Mouse (Mus musculus) limb, embryonic 12.5 days (tissue): ENCODE data around the gene Pcyt1a. TPM values are rescaled to one million over a fixed set of nuclear protein-coding genes. Genes with fewer than 3 reads are reported as not detected.
A peak's percentile ranks its signal among the peaks of the same experiment; 100 is the strongest.
"Not testable (repeated sequence)": the region's sequence is repeated elsewhere in the genome, so short reads cannot be mapped to it uniquely, and the experiment has no call there.

ENCODE experiments used
- ATAC-seq: fragments of 200-750 bp; cut with Nextera tagmentation; 2 replicates; pipeline ENCODE4 v1.8.0; 2017; ENCODE audit warnings: low read depth, moderate TSS enrichment; ENCODE audit not compliant: insufficient number of reproducible peaks, insufficient read depth, low FRiP score, low TSS enrichment
- H3K27ac ChIP-seq: fragments of 300-500 bp; sonication (generic); 2 replicates; pipeline ENCODE4 v1.5.1; 2016; ENCODE audit warnings: mild to moderate bottlenecking, moderate library complexity
- H3K27me3 ChIP-seq: fragments of 300-500 bp; sonication (generic); 2 replicates; pipeline ENCODE4 v1.6.1; 2016; ENCODE audit warnings: mild to moderate bottlenecking, moderate library complexity
- H3K36me3 ChIP-seq: fragments of 300-500 bp; sonication (generic); 2 replicates; pipeline ENCODE4 v1.6.1; 2016; ENCODE audit warnings: mild to moderate bottlenecking, moderate library complexity
- H3K4me1 ChIP-seq: fragments of 300-500 bp; sonication (generic); replicated peaks from 2 replicates; pipeline ENCODE4 v1.6.1; 2016
- H3K4me2 ChIP-seq: fragments of 300-500 bp; sonication (generic); 2 replicates; pipeline ENCODE4 v1.6.1; 2016; ENCODE audit warnings: mild to moderate bottlenecking, moderate library complexity
- H3K4me3 ChIP-seq: fragments of 300-500 bp; sonication (generic); replicated peaks from 2 replicates; pipeline ENCODE4 v1.5.1; 2016; ENCODE audit warnings: mild to moderate bottlenecking
- H3K9ac ChIP-seq: fragments of 300-500 bp; sonication (generic); replicated peaks from 2 replicates; pipeline ENCODE4 v1.6.1; 2016; ENCODE audit warnings: mild to moderate bottlenecking, moderate library complexity
- H3K9me3 ChIP-seq: fragments of 300-500 bp; sonication (generic); 2 replicates; pipeline ENCODE4 v1.6.1; 2016; ENCODE audit warnings: mild to moderate bottlenecking, moderate library complexity
- WGBS: fragments of 180-500 bp; shearing (Covaris S2); methylation state at CpG from one replicate; pipeline ENCODE4 v1.1.7; 2016; 5-methylcytosine and 5-hydroxymethylcytosine counted together
- polyA plus RNA-seq: library from polyadenylated mRNA; unstranded; fragments of >200 nt; fragmentation: Nextera tagmentation; extraction: Ambion mirVana; gene quantifications from 2 replicates; pipeline ENCODE4 v1.2.1, GENCODE M21; 2016

Pcyt1a gene
- polyA plus RNA-seq, 1 experiment from 2014 or later = 35.2 TPM

DNA sequence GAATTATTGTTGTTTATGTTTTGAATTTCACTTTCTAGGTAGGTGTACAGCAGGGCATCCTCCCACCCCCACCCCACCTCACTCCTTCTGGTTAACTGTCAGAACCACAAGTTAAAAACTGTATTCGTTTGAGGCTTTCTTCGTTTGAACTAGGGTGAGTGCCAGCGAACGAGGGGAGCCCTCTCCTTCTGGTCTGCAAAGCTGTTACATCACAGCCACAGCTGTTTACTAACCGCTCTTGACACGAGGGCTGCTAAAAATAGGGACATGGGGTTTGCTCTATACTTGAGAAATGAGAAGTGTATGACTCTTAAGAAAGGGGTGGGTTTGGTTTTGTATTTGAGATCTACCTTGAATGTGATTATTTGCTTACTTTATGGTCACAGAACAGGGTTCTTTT lies 3.3 kb downstream of the Pcyt1a start:
- H3K4me2 ChIP-seq = no peak overlapping the region
- no peak for ATAC-seq
- 53% methylated on average over 6 of the region's 6 CpGs for WGBS
- no peaks in the 10 kb centered on the region for H3K36me3 ChIP-seq
- H3K9me3 ChIP-seq = no peaks in the 10 kb centered on the region
- H3K4me1 ChIP-seq = peaks cover 19% of the 10 kb centered on the region
- H3K4me3 ChIP-seq = no peak overlapping the region
- H3K9ac ChIP-seq = no peak overlapping the region
- no peaks in the 10 kb centered on the region for H3K27me3 ChIP-seq
- H3K27ac ChIP-seq = no peak overlapping the region

DNA sequence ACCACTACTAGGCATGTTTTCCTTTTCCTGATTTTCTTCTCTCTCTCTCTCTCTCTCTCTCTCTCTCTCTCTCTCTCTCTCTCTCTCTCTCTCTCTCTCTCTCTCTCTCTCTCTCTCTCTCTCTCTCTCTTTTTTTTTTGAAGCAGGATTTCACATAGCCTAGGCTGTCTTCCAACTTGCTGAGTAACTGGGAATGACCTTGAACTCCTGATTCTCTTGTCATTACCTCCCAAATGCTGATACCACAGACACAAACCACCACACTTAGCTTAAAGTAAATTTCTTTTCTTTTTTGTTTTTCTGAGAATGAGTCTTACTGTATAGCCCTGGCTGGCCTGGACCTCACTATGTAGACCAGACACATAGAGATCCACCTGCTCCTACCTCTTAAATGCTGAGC lies 4.0 kb downstream of the Pcyt1a start:
- peaks cover under 1% of the 10 kb centered on the region; the same call in 1 of the 2 replicates for H3K36me3 ChIP-seq
- no peak overlapping the region for H3K4me3 ChIP-seq
- H3K4me1 ChIP-seq = peaks cover 17% of the 10 kb centered on the region
- no peaks in the 10 kb centered on the region for H3K27me3 ChIP-seq
- H3K27ac ChIP-seq = no peak overlapping the region
- no peaks in the 10 kb centered on the region for H3K9me3 ChIP-seq
- H3K4me2 ChIP-seq = no peak overlapping the region
- ATAC-seq = no peak
- no peak overlapping the region for H3K9ac ChIP-seq

DNA sequence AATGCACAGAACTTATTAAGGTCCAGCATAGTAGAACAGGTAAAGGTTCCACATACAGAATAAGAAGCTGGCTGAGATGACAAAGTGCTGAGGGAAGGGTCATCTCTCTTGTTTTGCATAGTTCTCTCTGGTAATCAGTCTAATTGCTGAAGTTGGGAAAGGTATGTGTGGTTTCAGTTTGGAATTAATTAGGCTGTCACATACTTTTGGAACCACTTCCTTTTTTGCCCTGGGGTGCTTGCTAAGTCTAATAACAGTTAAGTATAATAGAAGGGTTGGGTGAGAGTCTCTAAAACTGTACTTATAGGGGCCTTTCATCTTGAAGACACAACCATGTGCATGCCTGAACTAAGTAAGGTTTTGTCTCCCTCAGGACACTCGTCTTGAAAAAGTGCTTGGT lies 5.9 kb downstream of the Pcyt1a start:
- no peaks in the 10 kb centered on the region for H3K27me3 ChIP-seq
- H3K9me3 ChIP-seq = no peaks in the 10 kb centered on the region
- no peak overlapping the region for H3K4me3 ChIP-seq
- H3K9ac ChIP-seq = no peak overlapping the region
- H3K36me3 ChIP-seq = peaks cover 4% of the 10 kb centered on the region; the same call in 1 of the 2 replicates
- H3K27ac ChIP-seq = no peak overlapping the region
- peaks cover 9% of the 10 kb centered on the region for H3K4me1 ChIP-seq
- H3K4me2 ChIP-seq = no peak overlapping the region
- 50% methylated on average over 1 of the region's 1 CpGs for WGBS
- no peak for ATAC-seq

DNA sequence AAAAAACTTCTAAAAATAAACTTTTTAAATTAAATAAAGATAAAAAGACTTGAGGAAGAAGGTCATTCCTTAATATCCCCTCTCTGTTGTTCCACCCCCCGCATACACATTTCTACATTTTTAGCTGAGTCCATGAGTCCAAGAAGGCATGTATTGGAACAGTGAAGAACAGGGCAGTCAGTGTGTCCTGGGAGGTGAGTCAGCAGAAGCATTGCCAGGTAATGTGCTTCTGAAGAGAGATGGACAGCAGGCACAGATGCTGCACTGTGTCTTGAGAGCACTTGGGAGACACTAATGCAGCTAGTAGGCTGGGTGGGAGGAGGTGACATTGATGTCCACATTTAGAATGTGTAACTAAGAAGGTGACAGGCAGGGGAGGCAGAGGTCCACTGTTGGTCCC lies 6.5 kb downstream of the Pcyt1a start:
- Histone ChIP-seq H3K4me1 (peaks cover 4% of the 10 kb centered on the region; the same call in 1 of the 2 replicates), H3K4me2 (no peak overlapping the region), H3K4me3 (no peak overlapping the region), H3K36me3 (peaks cover 4% of the 10 kb centered on the region; the same call in 1 of the 2 replicates), H3K27me3 (no peaks in the 10 kb centered on the region), H3K9ac (no peak overlapping the region), H3K27ac (no peak overlapping the region), H3K9me3 (no peaks in the 10 kb centered on the region)
- no peak for ATAC-seq
- 96% methylated on average over 1 of the region's 1 CpGs for WGBS

DNA sequence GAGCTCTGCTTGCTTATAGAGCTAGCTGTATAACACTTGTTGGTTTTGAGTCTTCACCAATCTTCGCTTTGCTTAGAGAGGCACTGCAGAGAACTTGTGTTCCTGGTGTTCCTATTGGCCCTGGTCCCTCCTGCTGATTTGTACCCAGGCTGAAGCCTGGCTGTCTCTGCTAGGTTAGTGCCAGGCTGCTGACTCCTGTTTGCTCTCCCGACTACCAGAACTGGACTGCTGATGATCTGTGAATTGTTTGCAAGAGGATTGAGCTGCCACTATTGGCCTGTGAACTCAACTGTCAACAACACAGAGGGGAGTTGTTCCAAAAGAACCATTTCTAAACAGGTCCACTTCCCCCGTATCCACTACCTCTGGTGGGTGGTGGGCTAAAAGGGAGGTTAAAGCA lies 10.7 kb downstream of the Pcyt1a start:
- Histone ChIP-seq H3K4me2 (no peak overlapping the region), H3K9ac (no peak overlapping the region), H3K4me1 (peaks cover 4% of the 10 kb centered on the region; the same call in 1 of the 2 replicates), H3K27me3 (no peaks in the 10 kb centered on the region), H3K36me3 (peaks cover 4% of the 10 kb centered on the region; the same call in 1 of the 2 replicates), H3K4me3 (no peak overlapping the region), H3K27ac (no peak overlapping the region), H3K9me3 (no peaks in the 10 kb centered on the region)
- WGBS = 92% methylated on average over 3 of the region's 3 CpGs
- ATAC-seq = no peak

DNA sequence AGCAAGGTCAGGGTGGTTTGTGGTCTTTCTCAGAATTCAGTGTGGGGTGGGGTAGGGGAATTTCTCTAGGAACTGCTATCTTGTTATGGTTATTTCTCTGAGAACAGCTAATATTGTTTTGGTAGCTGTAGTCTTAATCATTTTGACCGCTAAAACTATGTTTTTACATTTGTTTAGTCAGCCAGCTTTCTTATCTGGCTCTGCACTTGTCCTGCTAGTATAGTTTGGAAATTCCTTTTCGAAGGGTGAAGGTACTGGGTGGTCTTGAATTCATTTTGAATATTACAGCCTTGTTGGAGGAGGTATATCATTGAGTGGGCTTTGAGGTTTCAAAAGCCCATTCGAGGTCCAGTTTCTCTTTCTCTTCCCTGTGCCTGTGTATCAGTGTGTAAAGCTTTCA lies 13.9 kb downstream of the Pcyt1a start:
- H3K9ac ChIP-seq, H3K4me1 ChIP-seq, H3K36me3 ChIP-seq, H3K4me3 ChIP-seq, H3K9me3 ChIP-seq, H3K27ac ChIP-seq, ATAC-seq, H3K27me3 ChIP-seq, H3K4me2 ChIP-seq: not testable (repeated sequence)
- 91% methylated on average over 3 of the region's 3 CpGs for WGBS

DNA sequence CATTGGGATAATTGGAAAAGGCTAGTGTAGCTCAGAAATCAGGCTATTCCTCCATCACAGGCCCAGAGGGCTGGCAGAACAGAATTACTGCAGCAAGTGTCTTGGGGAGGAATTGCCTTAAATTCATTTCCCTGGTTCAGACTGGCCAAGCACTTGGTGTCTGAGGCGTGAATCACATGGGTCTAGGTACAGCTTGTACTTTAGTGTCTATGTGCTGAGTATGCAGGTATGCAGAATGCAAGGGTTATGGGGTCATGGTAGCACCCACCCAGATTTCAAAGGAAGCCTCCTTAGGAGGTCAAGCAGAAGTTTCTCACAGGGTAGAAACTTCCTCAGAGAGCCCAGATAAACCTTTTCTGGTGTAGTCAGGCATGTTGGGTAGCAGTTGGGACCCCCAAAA lies 14.8 kb downstream of the Pcyt1a start:
- Histone ChIP-seq H3K27ac (no peak overlapping the region), H3K4me1 (no peaks in the 10 kb centered on the region), H3K36me3 (no peaks in the 10 kb centered on the region), H3K9me3 (no peaks in the 10 kb centered on the region), H3K4me3 (no peak overlapping the region), H3K9ac (no peak overlapping the region), H3K27me3 (no peaks in the 10 kb centered on the region), H3K4me2 (no peak overlapping the region)
- ATAC-seq = no peak
- WGBS = 96% methylated on average over 1 of the region's 1 CpGs

DNA sequence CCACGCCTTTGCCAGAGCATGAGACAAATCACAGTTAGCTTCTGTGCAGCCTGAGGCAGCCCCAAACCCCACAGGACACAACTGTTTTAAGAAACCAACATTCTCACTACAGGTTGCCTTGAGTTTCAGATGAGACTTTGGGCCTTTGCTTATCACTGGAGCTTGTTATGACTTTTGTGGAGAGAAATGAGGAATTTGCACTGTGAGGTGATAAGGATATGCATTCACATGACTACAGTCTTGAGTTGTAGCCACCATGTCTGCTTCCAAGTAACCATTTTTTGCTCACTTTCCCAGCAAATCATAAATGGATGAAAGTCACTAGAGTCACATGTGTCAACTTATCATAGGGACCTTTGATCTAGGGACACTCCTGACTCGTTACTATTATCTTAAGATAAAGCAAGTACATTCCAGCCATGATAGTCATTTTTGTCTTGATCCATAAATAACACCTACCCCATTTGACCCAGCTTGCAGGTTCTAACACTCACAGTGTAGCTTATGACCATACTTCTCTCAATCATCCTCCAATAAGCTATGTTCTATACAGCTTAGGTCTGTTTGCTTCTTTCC lies 15.9 kb downstream of the Pcyt1a start:
- H3K36me3 ChIP-seq = peaks cover 2% of the 10 kb centered on the region; the same call in 1 of the 2 replicates
- no peak overlapping the region for H3K4me3 ChIP-seq
- no peak overlapping the region for H3K27ac ChIP-seq
- WGBS = 78% methylated on average over 2 of the region's 2 CpGs
- no peak overlapping the region for H3K4me2 ChIP-seq
- no peaks in the 10 kb centered on the region for H3K4me1 ChIP-seq
- no peaks in the 10 kb centered on the region for H3K27me3 ChIP-seq
- no peak for ATAC-seq
- H3K9ac ChIP-seq = no peak overlapping the region
- no peaks in the 10 kb centered on the region for H3K9me3 ChIP-seq

DNA sequence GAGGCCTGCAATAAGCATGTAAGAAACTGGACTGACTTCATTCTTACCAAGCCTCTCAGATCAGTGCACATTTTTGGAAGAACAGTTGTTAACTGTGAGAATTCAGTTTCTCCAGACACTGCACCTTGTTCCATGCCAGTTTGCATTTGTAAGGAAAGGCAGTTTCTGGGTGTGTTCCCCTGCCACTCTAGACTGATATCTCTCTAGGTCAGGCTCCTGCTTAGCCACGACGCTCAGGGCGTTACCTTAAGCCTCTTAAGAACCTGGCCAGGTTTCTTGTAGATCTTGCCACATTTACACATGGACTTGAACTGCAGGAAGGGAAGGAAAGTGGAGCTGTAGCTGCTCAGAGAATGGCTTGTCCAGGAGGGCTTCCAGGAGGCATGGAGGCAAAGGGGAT lies 18.9 kb downstream of the Pcyt1a start:
- H3K9me3 ChIP-seq = no peaks in the 10 kb centered on the region
- 85% methylated on average over 3 of the region's 3 CpGs for WGBS
- H3K27me3 ChIP-seq = no peaks in the 10 kb centered on the region
- no peak overlapping the region for H3K27ac ChIP-seq
- ATAC-seq = no peak
- no peak overlapping the region for H3K4me3 ChIP-seq
- no peak overlapping the region for H3K4me2 ChIP-seq
- peaks cover 14% of the 10 kb centered on the region; the same call in 1 of the 2 replicates for H3K36me3 ChIP-seq
- peaks cover 8% of the 10 kb centered on the region for H3K4me1 ChIP-seq
- no peak overlapping the region for H3K9ac ChIP-seq

DNA sequence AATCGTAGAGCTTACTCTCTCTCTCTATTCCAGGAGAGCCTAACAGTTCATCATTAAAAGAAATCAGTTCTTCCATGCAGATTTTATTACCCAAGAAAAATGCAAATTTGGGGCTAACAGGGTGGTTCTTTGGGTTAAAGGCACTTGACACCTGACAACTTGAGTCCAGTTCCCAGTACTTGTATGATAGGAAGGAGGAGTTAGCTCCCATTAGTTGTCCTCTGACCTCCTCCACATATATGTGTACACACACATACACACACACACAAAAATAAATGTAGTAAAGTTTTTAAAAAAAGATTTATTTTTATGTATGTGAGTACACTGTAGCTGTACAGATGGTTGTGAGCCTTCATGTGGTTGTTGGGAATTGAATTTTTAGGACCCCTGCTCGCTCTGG lies 19.4 kb downstream of the Pcyt1a start:
- no peaks in the 10 kb centered on the region for H3K27me3 ChIP-seq
- H3K36me3 ChIP-seq = peaks cover 14% of the 10 kb centered on the region; the same call in 1 of the 2 replicates
- no peak for ATAC-seq
- no peak overlapping the region for H3K27ac ChIP-seq
- H3K4me3 ChIP-seq = no peak overlapping the region
- peaks cover 12% of the 10 kb centered on the region for H3K4me1 ChIP-seq
- 88% methylated on average over 2 of the region's 2 CpGs for WGBS
- no peak overlapping the region for H3K4me2 ChIP-seq
- H3K9ac ChIP-seq = no peak overlapping the region
- H3K9me3 ChIP-seq = no peaks in the 10 kb centered on the region

DNA sequence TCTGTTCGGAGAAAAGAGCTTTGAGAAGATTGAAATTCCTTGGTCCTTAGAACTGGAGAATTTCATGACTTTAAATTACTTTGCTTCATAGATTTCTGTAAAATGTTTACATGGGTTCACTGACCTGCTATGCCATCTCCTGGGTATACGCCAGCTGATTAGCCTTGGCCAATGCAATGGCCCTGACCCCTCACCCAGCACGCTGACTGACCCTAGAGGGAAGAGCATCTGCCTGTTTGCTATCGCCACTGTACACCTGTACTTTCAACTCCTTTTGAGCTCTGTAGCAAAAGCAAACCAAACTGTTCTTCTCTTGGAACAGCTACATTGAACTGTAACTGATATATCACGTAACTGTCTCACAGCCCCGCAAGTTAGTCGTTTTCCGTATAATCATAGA lies 22.4 kb downstream of the Pcyt1a start:
- Histone ChIP-seq H3K9ac (no peak overlapping the region), H3K27ac (no peak overlapping the region), H3K9me3 (no peaks in the 10 kb centered on the region), H3K27me3 (no peaks in the 10 kb centered on the region), H3K36me3 (peaks cover 22% of the 10 kb centered on the region; the same call in 1 of the 2 replicates), H3K4me2 (no peak overlapping the region), H3K4me1 (peaks cover 15% of the 10 kb centered on the region), H3K4me3 (no peak overlapping the region)
- 96% methylated on average over 8 of the region's 8 CpGs for WGBS
- ATAC-seq = no peak

DNA sequence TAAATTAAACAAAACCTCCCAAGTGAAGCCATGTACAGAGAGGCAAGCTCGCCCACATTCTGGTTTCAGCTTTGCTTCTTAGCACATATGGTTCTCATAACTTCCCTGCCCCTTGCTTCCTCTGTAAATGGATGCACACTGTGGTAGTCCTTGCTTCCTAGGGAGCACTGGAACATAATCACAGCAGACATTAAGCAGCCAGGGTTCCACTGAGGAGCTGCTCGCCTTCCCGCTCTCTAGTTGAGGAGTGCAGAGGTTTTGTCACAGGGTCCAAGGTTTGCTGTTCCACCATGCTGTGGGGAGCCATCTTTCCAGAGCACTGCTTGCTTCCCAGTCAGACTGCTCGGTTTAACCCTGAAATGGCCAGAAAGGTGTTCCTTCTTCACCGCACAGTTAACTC lies 23.9 kb downstream of the Pcyt1a start:
- WGBS = 37% methylated on average over 5 of the region's 5 CpGs
- Histone ChIP-seq H3K27me3 (no peaks in the 10 kb centered on the region), H3K36me3 (peaks cover 22% of the 10 kb centered on the region; the same call in 1 of the 2 replicates), H3K9me3 (no peaks in the 10 kb centered on the region), H3K9ac (no peak overlapping the region), H3K4me3 (no peak overlapping the region), H3K4me2 (peak overlapping the region; percentile 8), H3K4me1 (peaks cover 15% of the 10 kb centered on the region), H3K27ac (peak overlapping the region; percentile 82)
- no peak; the same call in 1 of the 2 replicates for ATAC-seq
